Mouse (Mus musculus): ENCODE measurements around the gene Pheta1. TPM values are rescaled to one million over a fixed set of nuclear protein-coding genes. Genes with fewer than 3 reads are reported as not detected.

Gene Pheta1
- polyA plus RNA-seq, 1 experiment from 2014 or later: 22.7 TPM

- Histone ChIP-seq H3K4me1 (ENCODE audit: insufficient read depth, low read depth, low read length) (no peaks in the 10 kb centered on the region), H3K4me3 (ENCODE audit: low read depth, low read length) (no peak overlapping the region), H3K27me3 (replicated peaks; ENCODE audit: insufficient read depth, low read length) (no peaks in the 10 kb centered on the region), H3K36me3 (ENCODE audit: insufficient read depth, low read length) (no peaks in the 10 kb centered on the region), H3K27ac (ENCODE audit: low read length) (no peak overlapping the region), H3K9me3 (ENCODE audit: low read length) (no peaks in the 10 kb centered on the region), H3K9ac (replicated peaks; ENCODE audit: low read depth) (no peak overlapping the region), H3K4me2 (replicated peaks; ENCODE audit: low read depth, low read length) (no peak overlapping the region)
- WGBS: 66% methylated on average over 13 of the region's 13 CpGs
- TF ChIP-seq EP300 (IDR thresholded peaks at IDR 0.05) (no peak), CTCF (IDR thresholded peaks at IDR 0.05) (no peak)
- DNase-seq (ENCODE audit: low spot score) (no peak), ATAC-seq (no peak)
These were observed 40.6 kb downstream of the Pheta1 start for GRCm38 (mm10) chr5:121889375-121889774.

- 58% methylated on average over 9 of the region's 9 CpGs for WGBS
- ATAC-seq: no peak
- no peak for TF ChIP-seq EP300 (IDR thresholded peaks at IDR 0.05)
- TF ChIP-seq CTCF (IDR thresholded peaks at IDR 0.05): no peak
- no peak for DNase-seq (ENCODE audit: low spot score)
- Histone ChIP-seq H3K4me2 (replicated peaks; ENCODE audit: low read depth, low read length) (no peak overlapping the region), H3K9me3 (ENCODE audit: low read length) (no peaks in the 10 kb centered on the region), H3K4me3 (ENCODE audit: low read depth, low read length) (no peak overlapping the region), H3K9ac (replicated peaks; ENCODE audit: low read depth) (no peak overlapping the region), H3K36me3 (ENCODE audit: insufficient read depth, low read length) (no peaks in the 10 kb centered on the region), H3K4me1 (ENCODE audit: insufficient read depth, low read depth, low read length) (no peaks in the 10 kb centered on the region), H3K27me3 (replicated peaks; ENCODE audit: insufficient read depth, low read length) (no peaks in the 10 kb centered on the region), H3K27ac (ENCODE audit: low read length) (no peak overlapping the region)
These were observed 41.1 kb downstream of the Pheta1 start for GRCm38 (mm10) chr5:121889819-121890362.

- 92% methylated on average over 7 of the region's 7 CpGs for WGBS
- no peak for TF ChIP-seq EP300 (IDR thresholded peaks at IDR 0.05)
- TF ChIP-seq CTCF (IDR thresholded peaks at IDR 0.05): no peak
- no peaks in the 10 kb centered on the region for H3K27me3 ChIP-seq (replicated peaks; ENCODE audit: insufficient read depth, low read length)
- no peak overlapping the region for H3K4me2 ChIP-seq (replicated peaks; ENCODE audit: low read depth, low read length)
- H3K27ac ChIP-seq (ENCODE audit: low read length): no peak overlapping the region
- H3K9me3 ChIP-seq (ENCODE audit: low read length): no peaks in the 10 kb centered on the region
- no peaks in the 10 kb centered on the region for H3K36me3 ChIP-seq (ENCODE audit: insufficient read depth, low read length)
- ATAC-seq (no peak), DNase-seq (ENCODE audit: low spot score) (no peak)
- H3K4me3 ChIP-seq (ENCODE audit: low read depth, low read length): no peak overlapping the region
- no peak overlapping the region for H3K9ac ChIP-seq (replicated peaks; ENCODE audit: low read depth)
- no peaks in the 10 kb centered on the region for H3K4me1 ChIP-seq (ENCODE audit: insufficient read depth, low read depth, low read length)
These were observed 42.1 kb downstream of the Pheta1 start for GRCm38 (mm10) chr5:121890925-121891324.

- WGBS: 80% methylated on average over 14 of the region's 14 CpGs
- TF ChIP-seq CTCF (IDR thresholded peaks at IDR 0.05) (no peak), EP300 (IDR thresholded peaks at IDR 0.05) (no peak)
- no peaks in the 10 kb centered on the region for H3K27me3 ChIP-seq (replicated peaks; ENCODE audit: insufficient read depth, low read length)
- DNase-seq (ENCODE audit: low spot score) (no peak), ATAC-seq (no peak)
- no peaks in the 10 kb centered on the region for H3K9me3 ChIP-seq (ENCODE audit: low read length)
- no peak overlapping the region for H3K4me2 ChIP-seq (replicated peaks; ENCODE audit: low read depth, low read length)
- H3K4me1 ChIP-seq (ENCODE audit: insufficient read depth, low read depth, low read length): no peaks in the 10 kb centered on the region
- no peaks in the 10 kb centered on the region for H3K36me3 ChIP-seq (ENCODE audit: insufficient read depth, low read length)
- no peak overlapping the region for H3K9ac ChIP-seq (replicated peaks; ENCODE audit: low read depth)
- no peak overlapping the region for H3K27ac ChIP-seq (ENCODE audit: low read length)
- H3K4me3 ChIP-seq (ENCODE audit: low read depth, low read length): no peak overlapping the region
These were observed 43.5 kb downstream of the Pheta1 start for GRCm38 (mm10) chr5:121892281-121892680.

- ATAC-seq: no peak
- Histone ChIP-seq H3K9me3 (ENCODE audit: low read length) (no peaks in the 10 kb centered on the region), H3K4me1 (ENCODE audit: insufficient read depth, low read depth, low read length) (no peaks in the 10 kb centered on the region), H3K4me2 (replicated peaks; ENCODE audit: low read depth, low read length) (no peak overlapping the region), H3K9ac (replicated peaks; ENCODE audit: low read depth) (no peak overlapping the region), H3K27ac (ENCODE audit: low read length) (no peak overlapping the region), H3K27me3 (replicated peaks; ENCODE audit: insufficient read depth, low read length) (no peaks in the 10 kb centered on the region), H3K4me3 (ENCODE audit: low read depth, low read length) (no peak overlapping the region), H3K36me3 (ENCODE audit: insufficient read depth, low read length) (no peaks in the 10 kb centered on the region)
- TF ChIP-seq CTCF (IDR thresholded peaks at IDR 0.05): peak; percentile 58
- TF ChIP-seq EP300 (IDR thresholded peaks at IDR 0.05): no peak
- peak; percentile 18 for DNase-seq (ENCODE audit: low spot score)
- 25% methylated on average over 3 of the region's 3 CpGs for WGBS
These were observed 44.8 kb downstream of the Pheta1 start for GRCm38 (mm10) chr5:121893581-121893980.

GRCm38 (mm10) chr5:121894647-121895046 is 45.9 kb downstream of the Pheta1 start:
- H3K27ac ChIP-seq (ENCODE audit: low read length): no peak overlapping the region
- no peaks in the 10 kb centered on the region for H3K36me3 ChIP-seq (ENCODE audit: insufficient read depth, low read length)
- ATAC-seq (no peak), DNase-seq (ENCODE audit: low spot score) (no peak)
- 73% methylated on average over 10 of the region's 10 CpGs for WGBS
- no peaks in the 10 kb centered on the region for H3K9me3 ChIP-seq (ENCODE audit: low read length)
- no peak for TF ChIP-seq CTCF (IDR thresholded peaks at IDR 0.05)
- TF ChIP-seq EP300 (IDR thresholded peaks at IDR 0.05): no peak
- H3K4me1 ChIP-seq (ENCODE audit: insufficient read depth, low read depth, low read length): no peaks in the 10 kb centered on the region
- no peak overlapping the region for H3K9ac ChIP-seq (replicated peaks; ENCODE audit: low read depth)
- no peaks in the 10 kb centered on the region for H3K27me3 ChIP-seq (replicated peaks; ENCODE audit: insufficient read depth, low read length)
- no peak overlapping the region for H3K4me3 ChIP-seq (ENCODE audit: low read depth, low read length)
- no peak overlapping the region for H3K4me2 ChIP-seq (replicated peaks; ENCODE audit: low read depth, low read length)

Measured in lung, postnatal 0 days (tissue).